Mouse (Mus musculus) right cerebral cortex, adult 2 months (tissue): Measurements from ENCODE around the gene Hells.

Experiments
- DNase-seq, 2 experiments: peaks; one replicate each; pipeline ENCODE4 v3.0.0; 2021 to 2022; ENCODE audit warnings: low spot score in 2 of 2

The Hells gene

DNA sequence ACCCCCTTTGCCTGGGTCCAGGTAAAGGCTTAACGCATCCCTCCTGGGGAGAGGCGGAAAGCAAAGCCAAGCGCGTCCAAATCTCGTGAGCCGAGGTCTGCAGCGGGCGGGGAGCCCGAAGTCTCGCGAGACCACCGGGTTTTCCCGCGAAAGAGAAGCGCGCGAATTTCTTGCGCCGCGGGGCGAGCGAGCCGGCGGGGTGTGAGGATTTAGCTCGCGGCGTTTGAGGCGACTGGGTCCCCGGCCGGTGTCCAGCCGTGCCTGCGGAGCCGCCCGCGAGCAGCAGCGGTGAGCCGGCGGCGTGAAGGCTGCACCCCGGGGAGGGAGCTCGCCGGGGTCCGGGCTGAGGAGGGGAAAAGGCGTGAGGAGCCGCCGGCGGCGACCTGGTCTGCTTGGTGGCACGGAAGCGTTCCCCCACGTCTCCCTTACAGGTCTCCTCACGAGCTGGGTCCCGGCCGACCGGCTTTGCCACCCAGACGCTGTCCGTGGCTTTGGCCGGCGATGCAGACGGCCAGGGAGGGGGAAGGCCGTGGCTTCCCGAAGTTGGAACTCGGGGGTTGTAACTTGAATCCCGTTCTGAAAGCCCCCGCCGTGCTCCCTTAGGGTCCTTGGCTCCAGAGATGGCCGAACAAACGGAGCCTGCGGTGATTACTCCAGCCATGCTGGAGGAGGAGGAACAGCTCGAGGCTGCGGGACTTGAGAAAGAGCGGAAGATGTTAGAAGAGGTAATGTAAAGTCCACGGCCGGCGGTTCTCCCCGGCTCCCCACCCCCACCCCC lies at the start of gene Hells:
TSS of gene Hells (plus strand) at position 128 of the 778 bp plus-strand sequence.
- DNase-seq: peak; percentile 67 to 70

DNA sequence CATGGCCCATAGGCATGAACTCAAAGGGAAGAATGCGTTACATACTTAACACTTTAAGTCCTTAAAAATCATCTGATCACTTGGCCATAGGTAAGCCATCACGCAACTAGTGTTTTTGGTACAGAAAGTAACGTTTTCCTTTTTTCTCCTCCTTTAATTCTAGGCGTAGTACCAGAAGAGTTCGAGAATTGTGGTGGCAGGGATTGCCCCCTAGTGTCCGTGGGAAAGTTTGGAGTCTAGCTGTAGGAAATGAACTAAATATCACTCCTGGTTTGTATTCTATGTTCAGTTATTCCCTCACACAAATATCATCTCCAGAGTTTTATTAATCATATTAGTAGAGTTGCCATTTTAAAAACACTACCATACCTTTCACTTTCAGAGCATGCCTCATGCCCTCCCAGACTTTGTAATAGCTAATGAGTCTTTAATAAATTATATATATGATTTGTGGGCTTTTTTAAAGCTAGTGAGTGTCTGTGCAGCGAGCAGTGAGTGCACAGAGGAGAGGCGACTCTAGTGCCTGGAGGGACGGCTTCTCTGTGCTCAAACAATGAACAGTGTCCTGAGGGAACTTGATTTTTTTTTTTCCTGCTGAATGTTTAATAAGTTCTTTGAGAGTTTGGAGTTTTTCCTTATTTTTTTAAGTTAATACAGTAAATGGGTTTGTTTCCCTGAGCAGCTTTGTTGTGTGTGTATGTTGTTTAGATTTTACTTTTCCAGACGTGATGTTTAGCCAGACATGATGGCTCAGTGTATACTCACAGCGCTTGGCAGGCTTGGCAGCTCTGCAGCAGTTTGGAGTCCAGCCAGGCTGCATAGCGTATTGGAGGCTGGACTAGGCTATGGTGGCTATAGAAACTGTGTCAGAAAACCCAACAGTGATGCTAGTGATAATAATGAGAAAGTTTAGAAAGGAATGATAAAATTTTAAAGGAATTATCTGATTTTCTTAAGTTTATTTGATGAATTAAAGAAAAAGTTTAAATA lies 29.3 kb upstream of the Hells start:
- DNase-seq: peak; percentile 13 to 16

GRCm38 (mm10) chr19:38902501-38902900 lies 28.2 kb upstream of the Hells start:
- no peak for DNase-seq

GRCm38 (mm10) chr19:38913786-38914185 lies 16.9 kb upstream of the Hells start:
- DNase-seq: no peak

DNA sequence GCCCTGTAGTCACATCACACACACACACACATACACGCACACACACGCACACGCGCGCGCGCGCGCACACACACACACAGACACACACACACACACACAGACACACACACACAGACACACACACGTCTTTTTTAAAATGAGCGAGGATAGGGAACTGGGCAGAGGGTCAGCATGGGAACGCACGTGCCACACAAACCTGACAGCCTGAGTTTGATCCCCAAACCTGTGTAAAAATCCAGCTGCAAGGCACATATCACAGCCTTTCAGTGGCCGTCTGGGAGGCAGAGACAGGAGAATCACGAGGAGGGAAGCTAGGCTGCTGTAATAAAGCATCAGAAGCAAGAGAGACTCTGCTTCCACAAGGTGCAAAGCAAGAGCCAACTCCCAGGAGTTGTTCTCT lies 15.8 kb upstream of the Hells start:
- DNase-seq: no peak

DNA sequence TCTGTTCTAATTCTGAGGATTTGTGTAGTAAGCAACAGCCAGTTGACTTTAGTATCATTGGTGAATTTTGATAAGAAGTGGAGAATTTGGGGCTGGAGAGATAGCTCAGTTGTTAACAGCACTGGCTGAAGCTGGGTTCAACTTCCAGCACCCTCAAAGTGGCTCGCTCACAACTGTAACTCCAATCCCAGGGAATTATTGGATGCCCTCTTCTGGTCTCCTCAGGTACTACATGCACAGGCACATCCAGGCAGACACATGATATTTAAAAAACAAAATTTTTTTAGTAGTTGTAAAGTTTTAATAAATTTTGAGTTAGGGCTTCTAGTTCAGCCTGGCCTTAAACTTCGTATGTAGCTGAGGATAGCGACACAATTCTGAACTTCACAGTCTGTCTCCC lies 15.0 kb upstream of the Hells start:
- DNase-seq: peak; percentile 49 to 73

DNA sequence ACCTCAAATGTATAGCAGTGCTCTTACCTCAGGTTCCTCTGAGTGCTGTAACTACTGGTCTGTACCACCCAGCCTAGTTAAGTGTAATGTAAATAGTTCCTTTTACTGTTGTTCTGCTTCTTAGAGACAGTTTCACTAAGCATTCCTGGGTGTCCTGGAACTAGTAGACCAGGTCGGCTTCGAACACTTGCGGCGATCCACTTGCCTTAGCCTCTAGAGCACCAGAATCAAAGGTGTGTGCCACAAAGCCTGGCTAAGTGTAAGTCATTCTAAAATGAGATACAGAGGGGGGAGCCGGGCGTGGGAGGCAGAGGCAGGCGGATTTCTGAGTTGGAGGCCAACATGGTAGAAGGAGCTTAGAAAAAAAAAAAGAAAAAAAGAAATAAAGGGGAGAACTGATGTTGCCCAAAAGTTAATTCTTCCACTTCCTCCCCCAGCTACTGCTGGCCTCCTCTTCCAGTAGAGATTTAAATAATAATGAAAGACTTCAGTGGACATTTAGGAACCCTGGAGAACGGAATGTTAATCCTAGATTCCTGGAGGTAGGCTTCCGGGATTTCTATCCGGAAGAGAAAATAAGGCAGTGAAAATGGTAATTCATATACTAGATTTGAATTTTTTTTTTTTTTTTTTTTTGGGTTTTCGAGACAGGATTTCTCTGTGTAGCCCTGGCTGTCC lies 2.1 kb upstream of the Hells start:
- no peak for DNase-seq

DNA sequence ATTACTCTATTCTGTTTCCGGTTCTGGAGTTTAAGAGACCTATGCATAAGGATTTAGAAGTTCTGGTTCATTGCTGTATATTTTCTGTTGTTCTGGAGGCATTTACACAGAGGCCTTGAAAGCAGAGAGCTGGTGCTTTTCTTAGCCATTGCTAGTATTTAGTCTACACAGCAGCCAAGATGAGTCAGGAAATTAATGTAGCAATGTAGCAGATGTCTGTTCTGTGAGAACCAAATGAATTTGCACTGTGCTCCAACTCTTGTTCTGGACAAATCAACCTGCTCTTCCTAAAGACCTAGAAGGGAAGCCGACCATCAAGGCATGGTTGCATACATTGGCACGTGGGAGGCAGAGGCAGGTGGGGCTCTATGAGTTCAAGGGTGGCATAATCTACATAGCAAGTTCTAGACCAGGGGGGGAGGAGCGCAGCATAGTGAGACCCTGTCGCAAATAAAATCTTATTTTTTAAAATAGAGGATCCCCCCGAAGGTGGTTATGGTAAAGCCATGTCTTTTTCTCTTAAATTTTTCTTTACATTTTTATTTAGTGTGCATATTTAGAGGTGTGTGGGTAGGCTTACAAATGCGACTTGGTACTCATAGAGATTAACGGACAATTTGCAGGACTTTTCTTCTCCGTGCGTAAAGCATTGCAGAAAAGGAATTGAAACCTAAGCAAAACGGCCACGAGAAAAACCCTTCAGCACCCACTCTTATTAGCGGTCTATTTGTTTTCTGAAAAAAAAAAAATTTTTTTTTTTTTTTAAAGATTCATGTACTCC lies 1.1 kb upstream of the Hells start:
- peak in 1 of 2 experiments; percentile 21 for DNase-seq

GRCm38 (mm10) chr19:38930252-38930787 lies 395 bp upstream of the Hells start:
- no peak for DNase-seq

GRCm38 (mm10) chr19:38931566-38931890 lies 813 bp downstream of the Hells start:
- no peak for DNase-seq

DNA sequence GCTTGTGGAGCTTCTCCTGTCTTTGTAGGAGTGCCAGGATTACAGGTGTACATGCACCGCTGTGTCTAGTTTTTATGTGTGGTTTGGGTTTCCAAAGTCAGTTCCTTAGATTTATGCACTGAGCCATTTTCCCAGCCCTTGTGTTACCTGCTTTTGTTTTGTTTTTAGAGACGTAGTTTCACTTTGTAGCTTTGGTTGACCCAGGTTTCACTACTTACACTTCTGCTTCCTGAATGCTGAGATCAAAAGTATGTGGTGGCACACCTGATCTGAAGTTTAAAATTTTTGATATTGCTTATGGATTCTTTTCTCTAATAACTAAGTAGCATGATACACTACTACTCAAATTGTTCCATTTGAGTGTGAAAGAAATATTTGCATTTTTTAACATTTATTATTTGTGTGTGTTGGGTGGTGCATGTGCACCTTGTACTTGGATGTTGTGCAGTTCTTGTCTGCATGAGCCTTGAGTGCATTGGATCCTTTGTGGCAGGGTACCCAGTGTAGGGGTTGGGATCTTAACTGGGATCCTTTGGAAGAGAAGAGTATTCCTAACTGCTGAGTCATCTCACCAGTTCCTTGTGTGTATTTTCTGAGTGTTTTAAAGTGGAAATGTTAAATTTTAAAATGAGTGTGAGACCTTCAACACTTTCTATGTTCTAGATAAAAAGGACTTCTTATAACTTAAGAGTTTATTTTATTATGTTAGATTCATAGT lies 14.0 kb downstream of the Hells start:
- no peak for DNase-seq

DNA sequence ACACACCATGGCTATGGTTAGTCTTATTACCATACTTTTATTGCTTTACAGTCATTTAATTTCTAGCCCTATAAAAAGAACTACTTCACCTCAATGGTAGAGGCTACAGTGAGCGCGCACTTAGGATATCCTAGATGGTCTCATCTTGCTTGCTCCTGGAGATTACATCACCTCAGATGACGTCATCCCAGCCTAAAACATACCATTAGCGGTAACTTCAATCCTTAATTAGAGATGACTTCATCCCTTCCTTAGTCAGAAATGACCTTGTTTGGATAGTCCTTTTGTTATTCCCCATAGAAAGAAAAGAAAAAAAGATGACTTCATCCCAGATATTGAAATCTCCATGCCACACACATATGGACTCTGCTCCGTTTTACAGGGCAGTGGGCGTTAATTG lies 40.0 kb downstream of the Hells start:
- DNase-seq: no peak

DNA sequence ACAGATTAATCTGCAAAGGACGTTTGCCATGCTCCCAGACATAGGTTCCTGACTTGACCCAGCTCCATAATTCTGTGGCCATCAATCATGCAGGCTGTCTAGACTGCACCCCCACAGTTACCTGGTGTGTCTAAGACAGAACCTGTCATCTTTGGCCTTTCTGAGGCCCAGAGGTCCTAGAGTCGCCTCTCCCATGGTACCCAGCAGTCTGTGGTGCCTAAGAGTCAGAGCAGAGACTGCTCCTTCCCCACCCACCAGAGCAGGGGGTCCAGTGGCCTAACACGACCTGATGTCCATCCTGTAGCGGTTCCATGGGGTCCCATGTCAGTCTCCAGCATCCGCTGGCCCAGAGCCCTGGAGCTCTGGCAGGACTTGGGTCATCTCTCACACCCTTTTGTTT lies 41.9 kb downstream of the Hells start:
- no peak for DNase-seq

DNA sequence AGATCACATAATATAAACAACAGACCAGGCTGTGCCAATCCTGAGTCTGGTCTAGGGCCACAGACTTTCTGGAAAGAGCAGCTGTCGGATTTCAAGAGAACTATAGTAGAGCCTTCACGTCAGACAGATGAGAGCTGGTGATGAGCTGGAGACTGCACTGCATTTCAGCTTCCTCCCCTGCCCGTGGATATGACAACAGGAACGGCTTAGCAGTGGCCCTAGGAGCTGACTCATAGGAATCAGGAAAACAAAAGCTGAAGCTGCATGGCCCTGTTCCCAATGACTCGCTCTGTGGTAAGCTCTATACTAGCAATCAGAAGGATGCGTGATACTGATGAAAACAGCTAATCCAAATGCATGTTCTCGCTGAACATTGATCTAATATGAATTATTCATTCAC lies 43.0 kb downstream of the Hells start:
- DNase-seq: peak; percentile 5 to 18

DNA sequence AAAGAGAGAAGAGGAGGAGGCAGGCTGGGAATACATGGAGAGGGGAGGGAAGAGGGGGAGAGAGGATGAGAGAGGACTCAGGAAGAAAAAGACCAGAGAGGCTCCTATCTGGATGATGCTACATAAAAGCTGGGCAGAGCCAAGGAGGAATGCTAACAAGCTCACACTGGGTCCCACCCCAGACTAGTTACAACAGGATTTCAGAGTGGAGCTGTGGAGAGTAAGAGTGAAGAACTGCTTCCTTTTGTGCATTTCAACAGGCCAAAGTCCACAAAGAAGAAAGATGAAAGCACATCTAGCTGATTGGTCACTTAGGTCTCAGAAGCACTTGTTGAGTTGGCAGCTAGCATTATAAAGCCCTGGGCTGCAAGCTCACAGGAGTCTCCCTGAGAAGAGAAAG lies 45.6 kb downstream of the Hells start:
- DNase-seq: no peak

DNA sequence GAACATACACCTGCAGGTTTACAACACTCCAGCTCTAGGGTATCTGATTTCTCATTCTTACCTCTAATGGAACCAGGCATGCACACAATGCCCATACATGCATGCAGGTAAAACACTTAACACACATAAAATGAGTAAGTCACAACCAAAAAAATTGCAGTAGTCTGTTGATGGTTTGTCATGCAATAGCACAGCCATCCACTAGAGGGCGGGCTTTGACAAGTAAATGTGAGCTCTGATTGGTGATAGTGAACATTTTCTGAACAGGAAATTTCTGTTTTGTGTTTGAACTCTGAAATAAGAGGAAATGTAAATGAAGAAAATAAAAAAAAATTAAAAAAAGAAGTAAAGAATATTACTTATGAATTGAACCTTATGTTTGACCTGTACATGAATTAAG lies 51.3 kb downstream of the Hells start:
- peak; percentile 83 to 86 for DNase-seq

- DNase-seq: no peak
Observed at GRCm38 (mm10) chr19:38998248-38998647, 67.5 kb downstream of the Hells start.

DNA sequence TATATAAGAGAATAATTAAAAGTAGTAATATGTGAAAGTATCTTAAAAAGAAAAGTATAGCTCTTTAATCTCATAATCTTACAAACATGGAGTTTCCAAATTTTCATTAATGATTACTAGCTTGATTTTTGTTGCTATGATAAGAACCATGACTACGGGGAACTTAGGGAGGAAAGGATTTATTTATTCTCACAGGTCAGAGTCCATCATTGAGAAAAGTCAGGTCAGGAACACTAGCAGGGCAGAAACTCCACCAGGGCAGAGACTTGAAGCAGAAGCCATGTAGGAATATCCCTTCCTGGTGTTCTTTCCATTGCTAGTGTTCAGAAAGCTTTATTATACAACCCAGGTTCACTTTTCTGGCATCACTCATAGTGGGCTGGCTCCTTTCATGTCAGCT lies 68.0 kb downstream of the Hells start:
- no peak for DNase-seq

GRCm38 (mm10) chr19:39005132-39005531 lies 74.4 kb downstream of the Hells start:
- DNase-seq: no peak

DNA sequence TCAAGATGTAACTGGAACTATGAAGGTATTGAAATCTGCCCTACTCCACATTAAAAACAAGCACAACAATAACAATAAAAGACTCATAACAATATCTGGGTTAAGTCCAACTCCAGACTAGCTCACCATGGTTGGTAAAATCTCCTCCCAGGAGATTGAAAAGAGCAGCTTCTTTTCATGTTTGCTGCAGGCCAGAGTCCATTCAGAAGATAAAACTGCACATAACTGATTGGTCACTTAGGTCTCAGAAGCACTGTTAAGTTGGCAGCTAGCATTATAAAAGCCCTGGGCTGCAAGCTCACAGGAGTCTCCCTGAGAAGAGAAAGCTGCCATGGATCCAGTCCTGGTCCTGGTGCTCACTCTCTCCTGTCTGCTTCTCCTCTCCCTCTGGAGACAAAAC lies 76.0 kb downstream of the Hells start, which contains the start of gene Cyp2c55:
TSS of gene Cyp2c55 (plus strand) at position 305 of the 400 bp plus-strand sequence.
- DNase-seq: no peak
